ENCODE assay signal across 9 mouse cellular contexts in genomic region chr11:54903940-54904706, GRCm38 (mm10). TPM values are rescaled to one million over a fixed set of nuclear protein-coding genes. Genes with fewer than 3 reads are reported as not detected.
DNase-seq lines count a peak whose midpoint lies in the region; ATAC-seq lines count a peak whose summit lies in the region.
"Had no signal": no experiment of that assay in that cellular context is flagged by ENCODE, and none has a peak within 500 bp of the region (broad histone marks: within the 10 kb centered on the region; RNA-seq: fewer than 3 reads in every experiment).

No protein-coding gene starts in this region.

- H3K4me1 ChIP-seq in heart, embryonic 14.5 days (ENCODE audit: control insufficient read depth in 2 of 2, insufficient read depth in 2 of 2, low read length in 2 of 2): peaks cover 28 to 43% of the 10 kb centered on the region in 2 experiments
- H3K4me1 ChIP-seq in neural tube, embryonic 15.5 days: peaks cover 14% of the 10 kb centered on the region

- no peaks in the 10 kb centered on the region for H3K9me3 ChIP-seq in heart, embryonic 14.5 days (ENCODE audit: control insufficient read depth, low read length)
- H3K9me3 ChIP-seq in neural tube, embryonic 15.5 days (replicated peaks): no peaks in the 10 kb centered on the region
- H3K9me3 ChIP-seq: megakaryocyte, embryonic 14.5 days had no signal

- H3K4me2 ChIP-seq in heart, embryonic 14.5 days (ENCODE audit: low read length): peak overlapping the region; percentile 70
- peak overlapping the region; percentile 88; the same call in 1 of the 2 replicates for H3K4me2 ChIP-seq in neural tube, embryonic 15.5 days

- H3K9ac ChIP-seq in heart, embryonic 14.5 days (ENCODE audit: low read length): peak overlapping the region; percentile 69; the same call in 1 of the 2 replicates
- H3K9ac ChIP-seq in neural tube, embryonic 15.5 days (replicated peaks): no peak overlapping the region

- DNase-seq in adrenal gland, postnatal 36 days: peak; percentile 39 to 44
- DNase-seq in adrenal gland, postnatal 4 days (ENCODE audit: low spot score in 2 of 2): no peak
- DNase-seq in kidney, postnatal 10 days: peak; percentile 79
- DNase-seq in layer of hippocampus, postnatal 25 days (ENCODE audit: extremely low spot score in 1 of 2, low spot score in 1 of 2): no peak
- DNase-seq in left cerebral cortex, postnatal 10 days (ENCODE audit: extremely low spot score in 1 of 2, low spot score in 2 of 2): no peak
- no peak for DNase-seq in cerebellum, postnatal 10 days

- peaks cover 21% of the 10 kb centered on the region for H3K36me3 ChIP-seq in heart, embryonic 14.5 days (ENCODE audit: control insufficient read depth, insufficient read depth, low read length)
- no peaks in the 10 kb centered on the region for H3K36me3 ChIP-seq in neural tube, embryonic 15.5 days

- ATAC-seq in heart, embryonic 14.5 days (ENCODE audit: insufficient number of reproducible peaks, insufficient read depth, low FRiP score, low read depth): peak; percentile 61
- ATAC-seq in neural tube, embryonic 15.5 days (ENCODE audit: low FRiP score): no peak

- H3K27ac ChIP-seq in heart, embryonic 14.5 days (replicated peaks in 1 of 2; ENCODE audit: control insufficient read depth in 1 of 2, insufficient read depth in 1 of 2, low read depth in 2 of 2, low read length in 2 of 2): peak overlapping the region; percentile 58 to 67
- no peak overlapping the region for H3K27ac ChIP-seq in neural tube, embryonic 15.5 days (replicated peaks)

- intact Hi-C loops in left cerebral cortex, postnatal 10 days (cut with DNase I): no loop called here

- peak overlapping the region; percentile 45 to 65 for H3K4me3 ChIP-seq in heart, embryonic 14.5 days (ENCODE audit: control insufficient read depth in 1 of 2, insufficient read depth in 1 of 2, low read depth in 1 of 2, low read length in 2 of 2)
- H3K4me3 ChIP-seq in neural tube, embryonic 15.5 days (replicated peaks): no peak overlapping the region

- H3K27me3 ChIP-seq in heart, embryonic 14.5 days (ENCODE audit: control insufficient read depth, insufficient read depth, low read length): no peaks in the 10 kb centered on the region
- H3K27me3 ChIP-seq in neural tube, embryonic 15.5 days (replicated peaks): no peaks in the 10 kb centered on the region

- 21% methylated on average over 4 of the region's 4 CpGs for WGBS in heart, embryonic 14.5 days
- WGBS in neural tube, embryonic 15.5 days: 45% methylated on average over 4 of the region's 4 CpGs

RNA-seq across cellular contexts. Expression of gene Gpx3, which starts 1.9 kb away (rescaled TPM):
- 100 to 1,000 TPM; 262 to 383 TPM for total RNA-seq in adrenal gland, postnatal 36 days (2021)
- total RNA-seq in adrenal gland, postnatal 4 days (2021): 100 to 1,000 TPM in 1 of 2 experiments, 10 to 100 TPM in 1; 33.8 to 163 TPM
- 1,228 and 1,448 TPM in 2 replicates for polyA plus RNA-seq in heart, embryonic 14.5 days (2014; fragmentation: Nextera tagmentation; extraction: Ambion mirVana)
- 69.2 and 82.4 TPM in 2 replicates for polyA plus RNA-seq in neural tube, embryonic 15.5 days (2015; fragmentation: Nextera tagmentation; extraction: Ambion mirVana)
- total RNA-seq in layer of hippocampus, postnatal 25 days (2021): 1 to 10 TPM; 4.6 to 5.6 TPM
- total RNA-seq in left cerebral cortex, postnatal 10 days (2021): 10 to 100 TPM in 1 of 2 experiments, 1 to 10 TPM in 1; 9.7 to 10.2 TPM

RNA-seq across cellular contexts. Expression of gene Hint1, which starts 37.9 kb away (rescaled TPM):
- total RNA-seq in adrenal gland, postnatal 36 days (2021): 100 to 1,000 TPM; 331 to 395 TPM
- total RNA-seq in adrenal gland, postnatal 4 days (2021): 100 to 1,000 TPM; 353 to 385 TPM
- 705 and 753 TPM in 2 replicates for polyA plus RNA-seq in heart, embryonic 14.5 days (2014; fragmentation: Nextera tagmentation; extraction: Ambion mirVana)
- 794 and 878 TPM in 2 replicates for polyA plus RNA-seq in neural tube, embryonic 15.5 days (2015; fragmentation: Nextera tagmentation; extraction: Ambion mirVana)
- total RNA-seq in layer of hippocampus, postnatal 25 days (2021): 100 to 1,000 TPM; 262 to 295 TPM
- 100 to 1,000 TPM; 326 to 345 TPM for total RNA-seq in left cerebral cortex, postnatal 10 days (2021)

RNA-seq across cellular contexts. Expression of gene Lyrm7, which starts 43.4 kb away (rescaled TPM):
- total RNA-seq in adrenal gland, postnatal 36 days (2021): 10 to 100 TPM; 10.8 to 11.6 TPM
- total RNA-seq in adrenal gland, postnatal 4 days (2021): 10 to 100 TPM; 12.5 to 12.7 TPM
- polyA plus RNA-seq in heart, embryonic 14.5 days (2014; fragmentation: Nextera tagmentation; extraction: Ambion mirVana): 17.5 and 21.7 TPM in 2 replicates
- polyA plus RNA-seq in neural tube, embryonic 15.5 days (2015; fragmentation: Nextera tagmentation; extraction: Ambion mirVana): 10.5 and 11.8 TPM in 2 replicates
- total RNA-seq in layer of hippocampus, postnatal 25 days (2021): 10 to 100 TPM; 24.0 to 41.7 TPM
- total RNA-seq in left cerebral cortex, postnatal 10 days (2021): 10 to 100 TPM; 22.1 to 25.0 TPM

RNA-seq across cellular contexts. Expression of gene Tnip1, which starts 58.6 kb away (rescaled TPM):
- total RNA-seq in adrenal gland, postnatal 36 days (2021): 10 to 100 TPM; 66.4 to 76.0 TPM
- total RNA-seq in adrenal gland, postnatal 4 days (2021): 10 to 100 TPM; 73.4 to 75.0 TPM
- polyA plus RNA-seq in heart, embryonic 14.5 days (2014; fragmentation: Nextera tagmentation; extraction: Ambion mirVana): 19.3 and 20.5 TPM in 2 replicates
- 20.0 and 23.2 TPM in 2 replicates for polyA plus RNA-seq in neural tube, embryonic 15.5 days (2015; fragmentation: Nextera tagmentation; extraction: Ambion mirVana)
- total RNA-seq in layer of hippocampus, postnatal 25 days (2021): 10 to 100 TPM; 33.1 to 38.0 TPM
- total RNA-seq in left cerebral cortex, postnatal 10 days (2021): 10 to 100 TPM; 28.2 to 31.0 TPM

Comparison
In these comparisons a context has a peak if more than half of its experiments do, and no peak if none do; other contexts are left out.
1. DNase-seq: peak in adrenal gland, postnatal 36 days (2 of 2) and kidney, postnatal 10 days (single experiment); none in adrenal gland, postnatal 4 days (0 of 2), layer of hippocampus, postnatal 25 days (0 of 2), left cerebral cortex, postnatal 10 days (0 of 2) and cerebellum, postnatal 10 days (0 of 2).